Mouse (Mus musculus) kidney, postnatal 0 days (tissue): ENCODE measurements around the gene Hist1h1b. TPM values are rescaled to one million over a fixed set of nuclear protein-coding genes. Genes with fewer than 3 reads are reported as not detected.
"Not testable (repeated sequence)": the region's sequence is repeated elsewhere in the genome, so short reads cannot be mapped to it uniquely, and the experiment has no call there.

Source experiments
- ATAC-seq: fragments of 200-750 bp; cut with Nextera tagmentation; replicated peaks from 2 replicates; pipeline ENCODE4 v1.8.0; 2017; ENCODE audit warnings: low read depth, moderate number of reproducible peaks, moderate TSS enrichment, moderate library complexity; ENCODE audit not compliant: low FRiP score
- DNase-seq: peaks from one replicate; pipeline ENCODE4 v3.0.0-alpha.2; 2016; ENCODE audit warnings: low spot score
- H3K27ac ChIP-seq: fragments of 300-500 bp; sonication (generic); 2 replicates; pipeline ENCODE4 v1.5.1; 2014; ENCODE audit warnings: mild to moderate bottlenecking
- H3K27me3 ChIP-seq: fragments of 300-500 bp; sonication (generic); 2 replicates; pipeline ENCODE4 v1.6.1; 2014; ENCODE audit warnings: low read length, mixed read lengths; ENCODE audit not compliant: insufficient read depth
- H3K36me3 ChIP-seq: fragments of 300-500 bp; sonication (generic); 2 replicates; pipeline ENCODE4 v1.6.1; 2014; ENCODE audit warnings: low read length, mixed read lengths; ENCODE audit not compliant: insufficient read depth
- H3K4me1 ChIP-seq: fragments of 300-500 bp; sonication (generic); replicated peaks from 2 replicates; pipeline ENCODE4 v1.6.1; 2014; ENCODE audit warnings: antibody characterized with exemption, low read length, mixed read lengths; ENCODE audit not compliant: insufficient read depth
- H3K4me2 ChIP-seq: fragments of 300-500 bp; sonication (generic); 2 replicates; pipeline ENCODE4 v1.6.1; 2014; ENCODE audit warnings: mild to moderate bottlenecking, low read length, moderate library complexity, mixed read lengths
- H3K4me3 ChIP-seq: fragments of 300-500 bp; sonication (generic); replicated peaks from 2 replicates; pipeline ENCODE4 v1.5.1; 2014; ENCODE audit warnings: low read depth, low read length
- H3K9ac ChIP-seq: fragments of 300-500 bp; sonication (generic); 2 replicates; pipeline ENCODE4 v1.6.1; 2014; ENCODE audit warnings: low read depth, low read length
- H3K9me3 ChIP-seq: fragments of 300-500 bp; sonication (generic); replicated peaks from 2 replicates; pipeline ENCODE4 v1.6.1; 2016; ENCODE audit warnings: low read length, inconsistent platforms, mixed read lengths
- CTCF ChIP-seq: IDR thresholded peaks from 2 replicates; pipeline ENCODE4 v1.5.1; 2016; ENCODE audit warnings: antibody characterized with exemption, low read depth, mild to moderate bottlenecking, moderate library complexity
- WGBS: fragments of 180-500 bp; shearing (Covaris S2); extraction: QIAGEN DNeasy Blood & Tissue Kit; methylation state at CpG from one replicate; pipeline ENCODE4 v1.1.7; 2014; 5-methylcytosine and 5-hydroxymethylcytosine counted together
- microRNA-seq: library from miRNA; unstranded; fragments of <30 nt; microRNA quantifications from one replicate; pipeline ENCODE4, GENCODE M21; 2016
- polyA plus RNA-seq: library from polyadenylated mRNA; unstranded; fragments of >200 nt; fragmentation: Nextera tagmentation; extraction: Ambion mirVana; gene quantifications from 2 replicates; pipeline ENCODE4 v1.2.1, GENCODE M21; 2015

Gene Hist1h1b
- polyA plus RNA-seq, 1 experiment from 2014 or later, result 13.8 TPM

DNA sequence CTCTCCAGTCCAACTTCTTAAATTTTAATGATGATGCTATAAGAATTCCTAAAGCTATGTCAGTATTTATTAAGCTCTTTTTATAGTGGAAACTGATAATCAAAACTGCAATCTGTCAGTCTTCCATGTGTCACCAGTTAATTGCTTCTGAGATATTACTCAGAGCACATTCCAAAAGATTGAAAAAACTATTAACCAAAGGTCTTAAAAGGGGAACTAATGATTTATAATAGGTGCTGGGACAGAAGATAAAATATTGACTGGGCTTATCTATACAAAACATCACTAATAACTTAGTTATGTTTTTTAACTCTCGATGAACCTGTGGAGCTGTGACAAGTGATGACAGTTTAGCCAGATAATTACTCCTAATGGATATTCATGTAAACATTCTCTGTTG, 35.4 kb downstream of the Hist1h1b start:
- H3K27ac ChIP-seq, result no peak overlapping the region
- no peaks in the 10 kb centered on the region for H3K27me3 ChIP-seq
- no peak overlapping the region for H3K9ac ChIP-seq
- H3K4me1 ChIP-seq, result no peaks in the 10 kb centered on the region
- H3K4me3 ChIP-seq, result no peak overlapping the region
- H3K36me3 ChIP-seq, result no peaks in the 10 kb centered on the region
- 78% methylated on average over 1 of the region's 1 CpGs for WGBS
- ATAC-seq (no peak), DNase-seq (no peak)
- no peaks in the 10 kb centered on the region for H3K9me3 ChIP-seq
- no peak overlapping the region for H3K4me2 ChIP-seq
- TF ChIP-seq CTCF, result no peak

DNA sequence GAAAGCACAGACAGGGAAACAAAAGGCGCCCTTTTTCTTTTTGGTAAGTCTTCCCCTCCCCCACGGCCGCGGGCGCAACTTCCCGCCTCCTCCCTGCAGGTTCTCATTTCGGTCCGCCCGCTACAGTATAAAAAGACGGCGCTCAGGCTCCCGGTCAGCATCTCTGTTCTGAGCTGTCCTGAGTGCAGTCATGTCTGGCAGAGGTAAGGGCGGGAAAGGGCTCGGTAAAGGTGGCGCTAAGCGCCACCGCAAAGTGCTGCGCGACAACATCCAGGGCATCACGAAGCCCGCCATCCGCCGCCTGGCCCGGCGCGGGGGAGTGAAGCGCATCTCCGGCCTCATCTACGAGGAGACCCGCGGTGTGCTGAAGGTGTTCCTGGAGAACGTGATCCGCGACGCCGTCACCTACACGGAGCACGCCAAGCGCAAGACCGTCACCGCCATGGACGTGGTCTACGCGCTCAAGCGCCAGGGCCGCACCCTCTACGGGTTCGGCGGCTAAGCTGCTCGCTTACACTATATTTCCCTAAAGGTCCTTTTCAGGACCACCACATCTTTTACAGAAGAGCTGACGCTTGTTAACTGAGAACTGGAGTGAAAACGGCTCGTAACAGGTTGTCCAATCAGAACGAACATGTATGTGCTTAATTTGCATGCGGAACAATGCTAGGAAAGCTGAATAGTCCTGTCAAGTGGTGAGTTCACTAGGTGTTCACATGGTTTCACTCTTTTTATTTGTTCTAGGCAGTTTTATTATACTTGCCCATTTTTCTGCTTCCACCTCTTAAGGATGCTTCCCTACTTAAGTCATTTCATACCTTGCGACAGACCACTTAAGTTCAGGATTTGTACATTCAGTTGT, 45.3 kb downstream of the Hist1h1b start, which contains the start of gene Hist1h4j:
Hist1h4j (plus strand) TSS at position 159 of the 862 bp plus-strand sequence.
- Histone ChIP-seq H3K4me3 (peak within 1 kb of the TSS; percentile 47), H3K9ac (peak within 1 kb of the TSS; percentile 62), H3K27ac (peak within 1 kb of the TSS; percentile 93), H3K4me2 (peak within 1 kb of the TSS; percentile 68)
- ATAC-seq, result peak; percentile 85
- H3K36me3 ChIP-seq, H3K4me1 ChIP-seq, H3K9me3 ChIP-seq, H3K27me3 ChIP-seq: not testable (repeated sequence)
- DNase-seq, result peak; percentile 92
- WGBS, result under 1% methylated on average over 43 of the region's 56 CpGs

DNA sequence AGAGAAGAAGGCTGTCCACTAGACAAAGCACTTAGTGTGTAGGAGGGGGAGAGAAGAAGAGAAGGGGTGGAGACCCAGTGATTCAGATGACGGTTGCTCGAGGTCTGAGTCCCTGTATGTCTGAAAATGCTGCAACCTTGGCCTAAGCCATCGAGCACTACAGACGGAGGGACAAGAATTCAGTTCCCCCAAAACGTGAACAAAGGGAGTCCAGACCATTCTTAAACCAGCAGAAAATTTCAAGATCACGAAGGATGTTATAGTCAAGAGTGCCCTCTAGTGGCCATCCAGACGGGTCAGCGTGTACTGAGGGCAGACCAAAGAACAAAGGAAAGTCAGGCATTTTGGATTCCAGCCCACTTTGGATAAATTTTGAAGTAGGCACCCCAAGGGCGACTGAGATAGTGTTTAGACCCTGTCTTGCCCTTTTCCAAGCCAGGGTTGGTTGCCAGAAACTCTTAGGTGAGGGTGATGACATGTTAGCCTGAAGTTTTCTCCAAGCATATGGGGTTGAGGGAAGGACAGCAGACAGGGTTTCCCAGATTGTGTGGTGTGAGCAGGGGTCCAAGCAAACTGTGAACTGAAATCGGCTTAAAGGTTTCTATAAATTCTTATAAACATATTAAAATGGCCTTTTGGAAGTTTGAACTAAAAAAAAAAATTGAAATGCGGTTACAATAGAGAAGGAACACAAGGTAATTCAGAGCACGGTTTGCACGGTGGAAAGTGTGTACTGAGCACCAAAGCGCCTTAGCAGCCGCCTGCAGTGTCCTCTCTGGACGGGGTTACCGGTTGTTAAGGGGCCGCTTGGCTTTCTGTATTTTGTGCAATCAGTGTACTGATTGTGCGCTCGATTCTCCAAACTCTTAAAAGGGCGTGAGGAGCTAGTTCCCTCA, 46.2 kb downstream of the Hist1h1b start:
- WGBS, result under 1% methylated on average over 21 of the region's 21 CpGs
- no peaks in the 10 kb centered on the region for H3K4me1 ChIP-seq
- no peaks in the 10 kb centered on the region for H3K27me3 ChIP-seq
- peak overlapping the region; percentile 47 for H3K4me3 ChIP-seq
- peak overlapping the region; percentile 62 for H3K9ac ChIP-seq
- DNase-seq (peak; percentile 97), ATAC-seq (peak; percentile 78)
- no peaks in the 10 kb centered on the region for H3K9me3 ChIP-seq
- no peaks in the 10 kb centered on the region for H3K36me3 ChIP-seq
- peak; percentile 92 for TF ChIP-seq CTCF
- H3K27ac ChIP-seq, result peak overlapping the region; percentile 93
- peak overlapping the region; percentile 68 for H3K4me2 ChIP-seq

DNA sequence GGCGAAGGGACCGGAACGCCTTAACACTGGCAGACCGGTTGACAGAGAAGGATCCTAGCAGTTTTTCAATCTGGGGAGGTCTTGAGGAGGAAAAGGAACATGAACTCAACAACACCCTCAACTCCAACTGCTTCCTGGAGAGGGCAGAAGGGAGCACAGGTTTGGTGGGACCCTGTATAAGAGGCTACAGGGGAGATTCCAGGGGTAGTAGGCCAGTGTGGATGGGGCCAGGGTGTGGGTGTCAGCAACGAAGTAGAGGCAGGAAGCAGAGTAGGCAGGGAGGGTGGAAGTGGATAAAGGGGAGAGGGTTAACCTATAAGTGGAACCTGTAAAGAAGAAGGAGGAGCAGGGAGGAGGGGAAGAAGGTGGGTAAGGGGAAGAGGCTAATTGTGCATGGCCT, 47.0 kb downstream of the Hist1h1b start:
- DNase-seq, result no peak
- H3K9me3 ChIP-seq, result no peaks in the 10 kb centered on the region
- peak; percentile 45; the same call in 1 of the 2 replicates for ATAC-seq
- no peaks in the 10 kb centered on the region for H3K27me3 ChIP-seq
- no peak overlapping the region for H3K27ac ChIP-seq
- no peak overlapping the region for H3K4me2 ChIP-seq
- H3K9ac ChIP-seq, result no peak overlapping the region
- no peaks in the 10 kb centered on the region for H3K4me1 ChIP-seq
- no peak; the same call in 1 of the 2 replicates for TF ChIP-seq CTCF
- no peak overlapping the region for H3K4me3 ChIP-seq
- H3K36me3 ChIP-seq, result no peaks in the 10 kb centered on the region
- WGBS, result 71% methylated on average over 5 of the region's 5 CpGs

Small RNA genes lying within 50 kb of the gene (microRNA-seq; reads per million reads assigned to microRNA genes)
- gene Gm19658 (not detected), gene Gm44346 (not detected), gene Gm44454 (not detected)

Other genes starting within 250 kb of the Hist1h1b start
- gene Zkscan8, start 249.5 kb downstream of the Hist1h1b start, polyA plus RNA-seq, result 4.6 and 5.0 TPM in 2 replicates
- gene Olfr1366, start 237.8 kb downstream of the Hist1h1b start, polyA plus RNA-seq, result 0.11 and 0.13 TPM in 2 replicates
- gene Olfr1535, start 220.7 kb downstream of the Hist1h1b start, polyA plus RNA-seq, result not detected in 2 replicates
- gene Olfr1364, start 198.9 kb downstream of the Hist1h1b start, polyA plus RNA-seq, result not detected in 2 replicates
- not detected in 2 replicates for gene Olfr1362, start 166.6 kb downstream of the Hist1h1b start, polyA plus RNA-seq
- gene Olfr11, start 138.1 kb downstream of the Hist1h1b start, polyA plus RNA-seq, result not detected in 2 replicates
- gene Olfr1361, start 117.2 kb downstream of the Hist1h1b start, polyA plus RNA-seq, result not detected in 2 replicates
- not detected in 2 replicates for gene Olfr1360, start 103.2 kb downstream of the Hist1h1b start, polyA plus RNA-seq
- not detected in 2 replicates for gene Olfr1359, start 82.5 kb downstream of the Hist1h1b start, polyA plus RNA-seq
- gene Hist1h2bl, start 64.5 kb downstream of the Hist1h1b start, polyA plus RNA-seq, result 2.1 and 3.7 TPM in 2 replicates
- gene Hist1h2ai, start 64.2 kb downstream of the Hist1h1b start, polyA plus RNA-seq, result 21.2 and 27.1 TPM in 2 replicates
- 5.6 and 7.2 TPM in 2 replicates for gene Hist1h3h, start 63.0 kb downstream of the Hist1h1b start, polyA plus RNA-seq
- 2.1 and 2.4 TPM in 2 replicates for gene Hist1h2bm, start 58.6 kb downstream of the Hist1h1b start, polyA plus RNA-seq
- gene Hist1h4j, start 45.6 kb downstream of the Hist1h1b start, polyA plus RNA-seq, result 0.34 and 0.65 TPM in 2 replicates
- 2.0 and 3.0 TPM in 2 replicates for gene Hist1h4k, start 30.1 kb downstream of the Hist1h1b start, polyA plus RNA-seq
- gene Hist1h2ak, start 26.8 kb downstream of the Hist1h1b start, polyA plus RNA-seq, result 18.1 and 21.5 TPM in 2 replicates
- 1.8 and 4.6 TPM in 2 replicates for gene Hist1h2bn, start 26.5 kb downstream of the Hist1h1b start, polyA plus RNA-seq
- 66.0 and 72.0 TPM in 2 replicates for gene Hist1h3i, start 2.7 kb upstream of the Hist1h1b start, polyA plus RNA-seq
- gene Hist1h2an, start 6.6 kb upstream of the Hist1h1b start, polyA plus RNA-seq, result 4.6 TPM in 1 of 2 replicates, not detected in the other
- 0.71 and 1.5 TPM in 2 replicates for gene Hist1h2bp, start 6.8 kb upstream of the Hist1h1b start, polyA plus RNA-seq
- gene Hist1h2bq, start 29.6 kb upstream of the Hist1h1b start, polyA plus RNA-seq, result 12.2 and 13.7 TPM in 2 replicates
- gene Hist1h2ao, start 29.8 kb upstream of the Hist1h1b start, polyA plus RNA-seq, result not detected in 2 replicates
- not detected in 2 replicates for gene Hist1h4m, start 31.1 kb upstream of the Hist1h1b start, polyA plus RNA-seq
- gene Hist1h4n, start 51.6 kb upstream of the Hist1h1b start, polyA plus RNA-seq, result 6.0 and 6.3 TPM in 2 replicates
- 2,281 and 2,496 TPM in 2 replicates for gene Hist1h2ap, start 52.9 kb upstream of the Hist1h1b start, polyA plus RNA-seq
- 13.2 TPM in 2 replicates for gene Hist1h2br, start 53.1 kb upstream of the Hist1h1b start, polyA plus RNA-seq
- gene Zfp184, start 164.5 kb upstream of the Hist1h1b start, polyA plus RNA-seq, result 8.5 and 9.6 TPM in 2 replicates
- not detected in 2 replicates for gene Pom121l2, start 200.6 kb upstream of the Hist1h1b start, polyA plus RNA-seq
- 0.21 and 0.60 TPM in 2 replicates for gene Prss16, start 229.1 kb upstream of the Hist1h1b start, polyA plus RNA-seq